Mouse (Mus musculus) heart, embryonic 12.5 days (tissue): ENCODE data around the gene Prr13. TPM values are rescaled to one million over a fixed set of nuclear protein-coding genes. Genes with fewer than 3 reads are reported as not detected.

ENCODE experiments used
- ATAC-seq: fragments of 200-750 bp; cut with Nextera tagmentation; 2 replicates; pipeline ENCODE4 v1.8.0; 2017; ENCODE audit warnings: moderate TSS enrichment, moderate library complexity; ENCODE audit not compliant: insufficient number of reproducible peaks, low FRiP score
- H3K27ac ChIP-seq: fragments of 300-500 bp; sonication (generic); 2 replicates; pipeline ENCODE4 v1.5.1; 2016; ENCODE audit warnings: mild to moderate bottlenecking, moderate library complexity; ENCODE audit not compliant: poor library complexity, severe bottlenecking
- H3K27me3 ChIP-seq: fragments of 300-500 bp; sonication (generic); replicated peaks from 2 replicates; pipeline ENCODE4 v1.6.1; 2016; ENCODE audit warnings: mild to moderate bottlenecking, moderate library complexity
- H3K36me3 ChIP-seq: fragments of 300-500 bp; sonication (generic); 2 replicates; pipeline ENCODE4 v1.6.1; 2016; ENCODE audit warnings: mild to moderate bottlenecking, moderate library complexity
- H3K4me1 ChIP-seq: fragments of 300-500 bp; sonication (generic); replicated peaks from 2 replicates; pipeline ENCODE4 v1.6.1; 2016; ENCODE audit warnings: mild to moderate bottlenecking
- H3K4me2 ChIP-seq: fragments of 300-500 bp; sonication (generic); 2 replicates; pipeline ENCODE4 v1.6.1; 2016; ENCODE audit warnings: mild to moderate bottlenecking, moderate library complexity
- H3K4me3 ChIP-seq: fragments of 300-500 bp; sonication (generic); 2 replicates; pipeline ENCODE4 v1.5.1; 2016; ENCODE audit warnings: mild to moderate bottlenecking
- H3K9ac ChIP-seq: fragments of 300-500 bp; sonication (generic); 2 replicates; pipeline ENCODE4 v1.6.1; 2016; ENCODE audit warnings: mild to moderate bottlenecking, moderate library complexity
- H3K9me3 ChIP-seq: fragments of 300-500 bp; sonication (generic); replicated peaks from 2 replicates; pipeline ENCODE4 v1.6.1; 2016; ENCODE audit warnings: mild to moderate bottlenecking, moderate library complexity
- WGBS: fragments of 180-500 bp; shearing (Covaris S2); methylation state at CpG from one replicate; pipeline ENCODE4 v1.1.7; 2016; 5-methylcytosine and 5-hydroxymethylcytosine counted together
- polyA plus RNA-seq: library from polyadenylated mRNA; unstranded; fragments of >200 nt; fragmentation: Nextera tagmentation; extraction: Ambion mirVana; gene quantifications from 2 replicates; pipeline ENCODE4 v1.2.1, GENCODE M21; 2016

Gene Prr13
- polyA plus RNA-seq, 1 experiment from 2014 or later: 116 TPM

- no peak for ATAC-seq
- Histone ChIP-seq H3K4me3 (no peak overlapping the region), H3K27me3 (no peaks in the 10 kb centered on the region), H3K9ac (no peak overlapping the region), H3K4me1 (peaks cover 20% of the 10 kb centered on the region), H3K27ac (no peak overlapping the region), H3K36me3 (peaks cover 72% of the 10 kb centered on the region), H3K4me2 (no peak overlapping the region), H3K9me3 (no peaks in the 10 kb centered on the region)
- 88% methylated on average over 9 of the region's 9 CpGs for WGBS
Observed at GRCm38 (mm10) chr15:102503924-102504782, 45.3 kb downstream of the Prr13 start.

- Histone ChIP-seq H3K9ac (no peak overlapping the region), H3K27ac (no peak overlapping the region), H3K27me3 (no peaks in the 10 kb centered on the region), H3K4me1 (peaks cover 31% of the 10 kb centered on the region), H3K36me3 (peaks cover 62% of the 10 kb centered on the region), H3K9me3 (no peaks in the 10 kb centered on the region), H3K4me3 (no peak overlapping the region), H3K4me2 (no peak overlapping the region)
- 72% methylated on average over 12 of the region's 12 CpGs for WGBS
- ATAC-seq: no peak
Observed at GRCm38 (mm10) chr15:102505073-102505769, 46.4 kb downstream of the Prr13 start.

DNA sequence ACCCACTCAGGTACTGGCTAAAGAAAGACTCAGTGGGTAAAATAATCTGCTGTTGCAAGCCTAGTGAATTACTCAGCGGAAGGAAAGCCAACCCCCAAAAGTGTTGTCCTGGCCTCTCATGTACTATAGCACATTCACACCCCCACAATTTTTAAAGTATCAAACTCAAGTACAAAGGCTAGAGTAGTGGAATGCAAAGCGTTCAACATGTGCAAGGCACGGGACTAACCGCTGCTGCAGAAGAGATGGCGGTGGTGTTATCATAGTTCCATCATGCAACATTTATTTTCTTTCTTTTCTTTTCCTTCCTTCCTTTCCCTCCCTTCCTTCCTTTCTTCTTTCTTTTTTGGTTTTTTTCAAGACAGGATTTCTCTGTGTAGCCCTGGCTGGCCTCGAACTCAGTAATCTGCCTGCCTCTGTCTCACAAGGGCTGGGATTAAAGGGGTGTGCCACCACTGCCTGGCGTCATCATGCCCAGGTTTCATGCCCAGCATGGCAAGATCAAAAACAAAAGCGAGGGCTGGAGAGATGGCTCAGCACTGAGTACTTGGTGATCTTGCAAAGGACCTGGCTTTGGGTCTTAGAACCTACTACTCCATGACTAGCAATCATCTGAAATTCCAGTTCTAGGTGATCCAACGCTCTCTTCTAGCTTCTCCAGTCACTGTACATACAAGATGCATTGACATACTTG is 47.1 kb downstream of the Prr13 start:
- Histone ChIP-seq H3K27me3 (no peaks in the 10 kb centered on the region), H3K4me1 (peaks cover 35% of the 10 kb centered on the region), H3K4me2 (no peak overlapping the region), H3K4me3 (no peak overlapping the region), H3K27ac (no peak overlapping the region), H3K36me3 (peaks cover 55% of the 10 kb centered on the region), H3K9me3 (no peaks in the 10 kb centered on the region), H3K9ac (no peak overlapping the region)
- 74% methylated on average over 9 of the region's 9 CpGs for WGBS
- ATAC-seq: no peak

DNA sequence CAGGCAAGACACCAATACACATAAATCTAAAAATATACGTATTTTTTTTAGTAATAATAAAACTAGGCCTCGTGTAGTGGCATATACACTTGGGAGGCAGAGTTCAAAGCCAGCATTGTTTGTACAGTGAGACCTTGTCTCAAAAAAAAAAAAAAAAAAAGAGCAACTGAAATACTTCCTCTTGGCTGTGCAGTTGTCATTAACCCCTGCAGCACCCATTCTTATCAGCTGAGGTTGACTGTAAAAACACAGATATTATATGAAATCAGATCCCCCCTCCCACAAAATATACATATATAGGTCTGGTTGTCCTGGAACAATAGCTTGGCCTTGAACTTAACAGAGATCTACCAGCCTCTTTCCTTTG is 47.6 kb downstream of the Prr13 start:
- Histone ChIP-seq H3K4me3 (no peak overlapping the region), H3K36me3 (peaks cover 49% of the 10 kb centered on the region), H3K4me1 (peaks cover 40% of the 10 kb centered on the region), H3K9me3 (no peaks in the 10 kb centered on the region), H3K27ac (no peak overlapping the region), H3K9ac (no peak overlapping the region), H3K27me3 (no peaks in the 10 kb centered on the region), H3K4me2 (no peak overlapping the region)
- no peak for ATAC-seq
- 52% methylated on average over 2 of the region's 2 CpGs for WGBS

GRCm38 (mm10) chr15:102506864-102507263 is 48.0 kb downstream of the Prr13 start:
- Histone ChIP-seq H3K27me3 (no peaks in the 10 kb centered on the region), H3K4me1 (peaks cover 45% of the 10 kb centered on the region), H3K27ac (no peak overlapping the region), H3K9ac (no peak overlapping the region), H3K4me3 (no peak overlapping the region), H3K4me2 (no peak overlapping the region), H3K36me3 (peaks cover 45% of the 10 kb centered on the region), H3K9me3 (no peaks in the 10 kb centered on the region)
- no peak for ATAC-seq
- WGBS: 79% methylated on average over 1 of the region's 1 CpGs

DNA sequence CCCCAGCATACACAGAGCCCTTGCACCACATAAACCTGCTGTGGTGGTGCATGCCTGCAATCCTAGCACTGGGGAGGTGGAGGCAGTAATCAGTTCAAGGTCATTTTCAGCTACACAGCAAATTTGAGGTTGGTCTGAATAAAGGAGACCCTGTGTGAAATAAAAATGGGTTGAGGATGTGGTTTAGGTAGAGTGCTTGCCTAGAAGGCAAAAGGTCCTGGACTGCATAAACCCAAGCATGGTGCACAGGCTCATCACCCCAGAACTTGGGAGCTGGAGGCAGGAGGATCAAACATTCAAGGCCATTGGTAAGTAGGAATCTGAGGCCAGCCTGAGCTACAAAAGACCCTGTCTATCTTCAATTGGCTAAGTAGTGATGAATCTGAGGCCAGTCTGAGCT is 48.7 kb downstream of the Prr13 start:
- H3K9ac ChIP-seq: no peak overlapping the region; the same call in 1 of the 2 replicates
- H3K27ac ChIP-seq: no peak overlapping the region
- H3K4me3 ChIP-seq: no peak overlapping the region
- ATAC-seq: no peak
- no peaks in the 10 kb centered on the region for H3K27me3 ChIP-seq
- no peak overlapping the region for H3K4me2 ChIP-seq
- peaks cover 51% of the 10 kb centered on the region for H3K4me1 ChIP-seq
- no peaks in the 10 kb centered on the region for H3K9me3 ChIP-seq
- H3K36me3 ChIP-seq: peaks cover 38% of the 10 kb centered on the region

- H3K27ac ChIP-seq: no peak overlapping the region
- 88% methylated on average over 3 of the region's 3 CpGs for WGBS
- no peak overlapping the region for H3K9ac ChIP-seq
- no peaks in the 10 kb centered on the region for H3K9me3 ChIP-seq
- H3K4me1 ChIP-seq: peaks cover 51% of the 10 kb centered on the region
- ATAC-seq: no peak
- H3K36me3 ChIP-seq: peaks cover 30% of the 10 kb centered on the region
- H3K4me2 ChIP-seq: no peak overlapping the region
- no peak overlapping the region for H3K4me3 ChIP-seq
- no peaks in the 10 kb centered on the region for H3K27me3 ChIP-seq
Observed at GRCm38 (mm10) chr15:102508336-102508735, 49.5 kb downstream of the Prr13 start.

- peak overlapping the region; percentile 79 for H3K27ac ChIP-seq
- no peaks in the 10 kb centered on the region for H3K9me3 ChIP-seq
- ATAC-seq: peak; percentile 58
- whole genome bisulfite sequencing: 7% methylated on average over 9 of the region's 9 CpGs
- peak overlapping the region; percentile 91 for H3K4me2 ChIP-seq
- no peaks in the 10 kb centered on the region for H3K27me3 ChIP-seq
- peak overlapping the region; percentile 68 for H3K4me3 ChIP-seq
- peak overlapping the region; percentile 77 for H3K9ac ChIP-seq
- peaks cover 49% of the 10 kb centered on the region for H3K4me1 ChIP-seq
- peaks cover 14% of the 10 kb centered on the region for H3K36me3 ChIP-seq
Observed at GRCm38 (mm10) chr15:102510110-102510509, 51.3 kb downstream of the Prr13 start.

DNA sequence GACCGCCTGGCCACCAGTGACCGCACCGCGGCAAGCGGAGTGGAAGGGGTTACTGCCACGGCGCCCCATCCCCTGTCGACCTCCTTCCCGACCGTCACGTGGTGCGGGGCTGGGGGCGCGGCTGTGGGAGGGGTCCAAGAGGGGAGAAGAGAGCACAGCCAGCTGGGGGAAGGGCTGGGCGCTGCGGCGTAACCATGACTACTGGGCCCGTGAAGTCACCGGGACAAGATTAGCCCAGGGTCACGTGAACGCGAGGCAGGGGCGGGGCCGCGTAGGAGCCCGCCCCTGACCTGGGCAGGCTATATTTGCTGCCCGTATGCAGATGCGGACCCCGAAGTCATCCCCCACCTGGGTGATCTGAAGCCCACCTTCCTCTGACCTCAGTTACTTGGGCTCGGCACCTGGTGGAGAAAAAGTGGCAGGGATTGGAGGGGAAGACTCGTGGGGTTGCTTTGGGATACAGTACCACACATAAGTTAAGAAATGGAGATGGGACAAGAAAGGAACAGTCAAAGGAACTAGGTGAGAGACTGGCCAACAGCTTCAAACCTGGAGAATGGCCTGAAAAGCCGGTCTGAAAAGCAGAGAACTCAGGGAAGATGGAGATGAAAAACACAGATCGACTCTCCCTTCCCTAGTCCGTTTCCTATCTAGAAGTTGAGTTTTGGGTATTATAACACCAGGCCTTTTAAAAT is 51.9 kb downstream of the Prr13 start:
- ATAC-seq: peak; percentile 97
- WGBS: 3% methylated on average over 33 of the region's 34 CpGs
- Histone ChIP-seq H3K36me3 (peaks cover 8% of the 10 kb centered on the region; the same call in 1 of the 2 replicates), H3K27me3 (no peaks in the 10 kb centered on the region), H3K9ac (peak overlapping the region; percentile 77), H3K4me2 (peak overlapping the region; percentile 91), H3K4me3 (peak overlapping the region; percentile 68), H3K9me3 (no peaks in the 10 kb centered on the region), H3K4me1 (peaks cover 48% of the 10 kb centered on the region), H3K27ac (peak overlapping the region; percentile 79)

- H3K27me3 ChIP-seq: no peaks in the 10 kb centered on the region
- peak overlapping the region; percentile 77 for H3K27ac ChIP-seq
- peaks cover 49% of the 10 kb centered on the region for H3K4me1 ChIP-seq
- ATAC-seq: no peak
- peak overlapping the region; percentile 91 for H3K4me2 ChIP-seq
- H3K4me3 ChIP-seq: peak overlapping the region; percentile 68
- no peaks in the 10 kb centered on the region for H3K9me3 ChIP-seq
- WGBS: 23% methylated on average over 6 of the region's 6 CpGs
- peak overlapping the region; percentile 77 for H3K9ac ChIP-seq
- peaks cover 8% of the 10 kb centered on the region; the same call in 1 of the 2 replicates for H3K36me3 ChIP-seq
Observed at GRCm38 (mm10) chr15:102511285-102511833, 52.5 kb downstream of the Prr13 start.
